Mouse (Mus musculus): ENCODE measurements around the gene Scn2b. TPM values are rescaled to one million over a fixed set of nuclear protein-coding genes. Genes with fewer than 3 reads are reported as not detected.

The Scn2b gene
- polyA plus RNA-seq, 1 experiment: 0.33 TPM

DNA sequence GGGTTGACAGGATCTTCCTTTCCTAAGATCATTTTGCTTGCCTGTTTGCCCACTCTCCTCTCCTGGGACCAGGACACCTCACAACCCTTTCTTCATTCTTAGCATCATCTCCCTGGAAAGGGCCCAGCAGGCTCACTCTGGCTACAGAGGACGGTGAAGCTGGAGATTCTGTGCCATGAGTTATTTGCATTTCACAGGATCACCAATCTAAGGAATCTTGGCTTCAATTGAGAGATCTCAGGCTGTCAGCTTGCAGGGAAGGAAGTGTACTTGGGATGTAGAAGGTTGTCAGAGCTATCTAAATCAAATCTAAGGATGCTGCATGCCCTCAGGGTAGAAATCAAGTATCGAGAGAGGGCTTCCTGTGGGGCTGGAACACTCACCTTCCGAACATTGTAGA is 55.9 kb downstream of the Scn2b start:
- no peak for DNase-seq (ENCODE audit: low spot score)

DNA sequence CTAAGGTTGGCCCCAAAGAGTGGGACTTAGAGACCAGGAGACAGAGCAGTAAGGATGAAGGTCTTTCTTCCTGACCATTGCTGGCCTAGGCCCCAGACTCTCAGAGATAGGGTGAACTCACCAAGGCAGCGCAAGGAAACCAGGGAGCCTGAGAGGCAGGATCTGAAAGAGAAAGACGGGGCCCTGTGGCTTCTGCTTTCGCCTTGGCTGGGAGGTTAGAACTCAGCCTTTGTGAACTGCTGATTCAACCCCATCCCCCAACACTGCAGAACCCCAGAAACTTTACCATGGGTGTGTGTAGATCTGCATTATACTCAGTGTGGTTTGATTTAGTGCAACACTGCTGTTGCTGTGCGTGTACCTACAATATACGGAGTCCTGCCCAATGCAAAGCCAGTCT is 61.7 kb downstream of the Scn2b start:
- no peak for DNase-seq (ENCODE audit: low spot score)

Other genes starting within 250 kb of the Scn2b start
- 11.7 and 16.2 TPM in 2 replicates for gene Kmt2a, start 236.5 kb upstream of the Scn2b start, polyA plus RNA-seq (2012; rRNA removed)
- 679 and 839 TPM in 2 replicates for gene Atp5l, start 197.0 kb upstream of the Scn2b start, polyA plus RNA-seq (2012; rRNA removed)
- 23.2 and 29.1 TPM in 2 replicates for gene Ube4a, start 152.2 kb upstream of the Scn2b start, polyA plus RNA-seq (2012; rRNA removed)
- gene Cd3g, start 137.4 kb upstream of the Scn2b start, polyA plus RNA-seq (2012; rRNA removed): 1.5 and 1.8 TPM in 2 replicates
- gene Cd3d, start 136.0 kb upstream of the Scn2b start, polyA plus RNA-seq (2012; rRNA removed): 0.55 and 0.68 TPM in 2 replicates
- 0.94 and 0.98 TPM in 2 replicates for gene Cd3e, start 108.2 kb upstream of the Scn2b start, polyA plus RNA-seq (2012; rRNA removed)
- gene Mpzl2, start 78.0 kb upstream of the Scn2b start, polyA plus RNA-seq (2012; rRNA removed): 53.5 and 62.3 TPM in 2 replicates
- 11.0 and 11.4 TPM in 2 replicates for gene Mpzl3, start 62.6 kb upstream of the Scn2b start, polyA plus RNA-seq (2012; rRNA removed)
- 1.4 and 1.5 TPM in 2 replicates for gene Jaml, start 38.6 kb upstream of the Scn2b start, polyA plus RNA-seq (2012; rRNA removed)
- gene Scn4b, start 20.6 kb downstream of the Scn2b start, polyA plus RNA-seq (2012; rRNA removed): 0.98 and 1.3 TPM in 2 replicates
- gene BC049352, start 64.2 kb downstream of the Scn2b start, polyA plus RNA-seq (2012; rRNA removed): 0.06 TPM in 2 replicates
- gene Tmprss4, start 86.3 kb downstream of the Scn2b start, polyA plus RNA-seq (2012; rRNA removed): 5.6 and 5.9 TPM in 2 replicates
- gene Il10ra, start 151.4 kb downstream of the Scn2b start, polyA plus RNA-seq (2012; rRNA removed): 5.1 and 5.3 TPM in 2 replicates
- 35.2 and 36.0 TPM in 2 replicates for gene Tmprss13, start 201.3 kb downstream of the Scn2b start, polyA plus RNA-seq (2012; rRNA removed)